Mouse (Mus musculus) bone marrow macrophage, adult 2 months (primary cell): ENCODE measurements around the gene Gm49721.
"Not testable (repeated sequence)": the region's sequence is repeated elsewhere in the genome, so short reads cannot be mapped to it uniquely, and the experiment has no call there.

Experiments used
- CTCF ChIP-seq: IDR thresholded peaks from 2 replicates; pipeline ENCODE4 v1.5.1; 2012; ENCODE audit warnings: low read depth, mild to moderate bottlenecking, low read length, moderate library complexity
- POLR2A ChIP-seq: IDR thresholded peaks from 2 replicates; pipeline ENCODE4 v1.6.1; 2012; ENCODE audit warnings: mild to moderate bottlenecking, low read depth, low read length, borderline replicate concordance

GRCm38 (mm10) chr17:6979380-6979779 lies 676 bp downstream of the Gm49721 start:
- TF ChIP-seq CTCF, POLR2A: not testable (repeated sequence)
